Mouse (Mus musculus): ENCODE measurements around the gene Tfe3.

The Tfe3 gene

DNA sequence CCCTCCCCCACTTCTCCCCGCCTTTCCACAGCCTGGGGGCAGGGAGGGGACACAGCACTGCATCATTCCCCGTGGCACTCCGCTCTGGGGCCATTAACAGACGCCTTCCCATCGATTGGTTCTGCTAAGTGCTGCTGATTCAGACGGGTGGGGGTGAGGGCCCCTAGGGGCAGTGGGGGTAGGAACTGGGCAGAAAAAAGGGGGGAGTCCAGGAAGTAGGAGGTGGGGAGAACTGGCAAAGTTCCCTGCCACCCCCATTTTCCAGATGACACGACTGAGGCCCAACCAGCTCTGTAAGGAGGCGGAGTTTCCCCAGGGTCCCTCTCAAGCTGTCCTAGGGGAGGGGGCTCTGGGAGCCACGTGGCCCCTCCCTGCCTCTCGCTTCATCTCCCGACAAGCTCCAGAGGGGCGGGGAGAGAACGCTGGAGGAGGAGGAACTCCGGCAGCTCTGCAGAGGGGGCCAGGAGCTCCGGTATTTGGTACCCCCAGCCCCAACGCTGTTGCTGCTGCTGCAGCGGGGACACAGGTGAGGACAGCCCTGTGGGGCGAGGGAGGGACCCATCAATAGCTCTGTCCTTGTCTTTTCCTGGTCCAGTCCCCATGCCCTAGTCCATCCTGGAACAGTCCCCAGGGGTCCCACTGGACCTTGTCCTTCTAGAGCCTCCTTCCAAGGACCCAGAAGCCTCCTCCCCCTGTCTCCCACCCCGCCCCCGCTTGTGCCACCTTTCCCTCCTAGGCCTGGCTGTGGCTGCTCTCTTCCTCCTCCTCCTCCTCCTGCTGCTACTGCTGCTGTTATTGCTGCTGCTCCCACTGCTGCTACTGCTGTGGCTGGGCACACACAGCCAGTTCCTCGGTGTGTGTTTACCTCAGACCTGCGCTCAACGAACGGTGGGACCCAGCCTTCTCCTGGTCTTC is 59.8 kb downstream of the Tfe3 start, which contains the start of gene Kcnd1:
Gene Kcnd1, plus strand, starts transcription at position 425 of the 915 bp plus-strand sequence.
- DNase-seq: peak; percentile 5 to 33
